Mouse (Mus musculus) kidney, adult 10 weeks (tissue): Measurements from ENCODE around the gene Gm15448. TPM values are rescaled to one million over a fixed set of nuclear protein-coding genes. Genes with fewer than 3 reads are reported as not detected.

Source experiments
- polyA plus RNA-seq: library from polyadenylated mRNA; stranded (reverse); fragments of 350-450 nt; fragmentation: Illumina TruSeq; extraction: RNeasy Lipid Tissue Mini Kit (QIAGEN cat#74804); gene quantifications from one replicate; pipeline ENCODE4 v1.2.3, GENCODE M21; 2014; ENCODE audit warnings: low read depth, low replicate concordance

Gene Gm15448
- not detected for polyA plus RNA-seq

GRCm38 (mm10) chr7:3825599-3825998, at the start of gene Gm15448:
Gm15448 (minus strand) TSS chr7:3825687.

DNA sequence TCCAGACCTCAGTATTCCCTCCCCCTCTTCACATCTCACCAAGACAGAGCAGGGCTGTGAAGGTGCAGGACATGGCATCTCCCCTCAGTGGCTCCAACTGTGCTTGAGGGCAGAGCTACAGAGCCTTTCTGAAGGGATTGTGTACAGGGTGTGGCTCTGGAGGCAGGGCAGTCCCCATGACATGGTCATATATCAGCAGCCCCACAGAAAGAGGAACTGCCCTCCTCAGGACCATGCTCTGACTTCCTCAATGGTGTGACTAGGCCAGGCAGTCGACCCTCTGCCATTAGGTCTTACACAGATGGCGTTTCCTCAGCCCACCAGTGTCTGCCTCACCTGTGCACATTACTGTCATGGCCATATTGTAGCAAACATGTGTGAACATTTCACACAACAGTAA, 19.5 kb upstream of the Gm15448 start, which contains the start of gene Pira2:
Gene Pira2 (minus strand): TSS at position 101 of the 400 bp plus-strand sequence.

Other genes with a start within 250 kb of the Gm15448 start
- gene Oscar, start 209.5 kb downstream of the Gm15448 start, polyA plus RNA-seq, result not detected
- 32.4 TPM for gene Ndufa3, start 208.3 kb downstream of the Gm15448 start, polyA plus RNA-seq
- not detected for gene Tfpt, start 195.8 kb downstream of the Gm15448 start, polyA plus RNA-seq
- gene Prpf31, start 195.7 kb downstream of the Gm15448 start, polyA plus RNA-seq, result 20.0 TPM
- gene Cnot3, start 180.4 kb downstream of the Gm15448 start, polyA plus RNA-seq, result 5.7 TPM
- gene Leng1, start 159.8 kb downstream of the Gm15448 start, polyA plus RNA-seq, result 7.0 TPM
- gene Tmc4, start 148.1 kb downstream of the Gm15448 start, polyA plus RNA-seq, result 16.7 TPM
- gene Tsen34, start 132.8 kb downstream of the Gm15448 start, polyA plus RNA-seq, result 4.3 TPM
- gene Mboat7, start 132.2 kb downstream of the Gm15448 start, polyA plus RNA-seq, result 36.5 TPM
- gene Rps9, start 121.7 kb downstream of the Gm15448 start, polyA plus RNA-seq, result 7.2 TPM
- 0.97 TPM for gene Pirb, start 105.3 kb downstream of the Gm15448 start, polyA plus RNA-seq
- 0.20 TPM for gene Pira2, start 19.4 kb upstream of the Gm15448 start, polyA plus RNA-seq
- gene Gm14548, start 72.4 kb upstream of the Gm15448 start, polyA plus RNA-seq, result not detected
- gene Lilra6, start 89.8 kb upstream of the Gm15448 start, polyA plus RNA-seq, result not detected
- gene Lair1, start 237.5 kb upstream of the Gm15448 start, polyA plus RNA-seq, result 3.3 TPM